Mouse (Mus musculus) liver, adult 10 weeks (tissue): ENCODE measurements around the gene Dppa5a. TPM values are rescaled to one million over a fixed set of nuclear protein-coding genes. Genes with fewer than 3 reads are reported as not detected.

Experiments used
- polyA plus RNA-seq: library from polyadenylated mRNA; stranded (reverse); fragments of 350-450 nt; fragmentation: Illumina TruSeq; extraction: RNeasy Lipid Tissue Mini Kit (QIAGEN cat#74804); gene quantifications from one replicate; pipeline ENCODE4 v1.2.3, GENCODE M21; 2014; ENCODE audit warnings: low read depth, low replicate concordance

Gene Dppa5a
- not detected for polyA plus RNA-seq

GRCm38 (mm10) chr9:78367959-78368358 lies at the start of gene Dppa5a:
Dppa5a (minus strand) TSS chr9:78368177.

GRCm38 (mm10) chr9:78395630-78396351 lies 27.8 kb upstream of the Dppa5a start, which contains the start of gene Ddx43:
Ddx43 (plus strand) TSS chr9:78395777.

GRCm38 (mm10) chr9:78378113-78378785 lies 10.3 kb upstream of the Dppa5a start, which contains the start of gene Ooep:
Ooep (minus strand) TSS chr9:78378725.

GRCm38 (mm10) chr9:78355611-78356010 lies 12.4 kb downstream of the Dppa5a start, which contains the start of gene Gsta2:
Gsta2 (minus strand) TSS chr9:78355788.

GRCm38 (mm10) chr9:78327289-78327688 lies 40.7 kb downstream of the Dppa5a start, which contains the start of gene Omt2b:
Omt2b (plus strand) TSS chr9:78327589.

Other genes with a start within 250 kb of the Dppa5a start
- 80.6 TPM for gene Gsta4, start 185.4 kb downstream of the Dppa5a start, polyA plus RNA-seq
- 12.1 TPM for gene Gsta1, start 137.5 kb downstream of the Dppa5a start, polyA plus RNA-seq
- gene Gm3776, start 111.0 kb downstream of the Dppa5a start, polyA plus RNA-seq, result 1.8 TPM
- gene Gm10639, start 78.3 kb downstream of the Dppa5a start, polyA plus RNA-seq, result 0.85 TPM
- gene Omt2a, start 53.4 kb downstream of the Dppa5a start, polyA plus RNA-seq, result not detected
- not detected for gene Omt2b, start 40.6 kb downstream of the Dppa5a start, polyA plus RNA-seq
- gene Gsta2, start 12.4 kb downstream of the Dppa5a start, polyA plus RNA-seq, result 236 TPM
- not detected for gene Ooep, start 10.5 kb upstream of the Dppa5a start, polyA plus RNA-seq
- gene Ddx43, start 27.6 kb upstream of the Dppa5a start, polyA plus RNA-seq, result not detected
- gene Cgas, start 75.1 kb upstream of the Dppa5a start, polyA plus RNA-seq, result 0.45 TPM
- 15.4 TPM for gene Mto1, start 80.0 kb upstream of the Dppa5a start, polyA plus RNA-seq
- not detected for gene Gm17324, start 80.6 kb upstream of the Dppa5a start, polyA plus RNA-seq
- gene Eef1a1, start 121.0 kb upstream of the Dppa5a start, polyA plus RNA-seq, result 3,578 TPM
- gene Slc17a5, start 219.9 kb upstream of the Dppa5a start, polyA plus RNA-seq, result 20.1 TPM
- gene Cd109, start 247.4 kb upstream of the Dppa5a start, polyA plus RNA-seq, result not detected